ENCODE assay signal across 19 mouse cellular contexts in the genomic region with DNA sequence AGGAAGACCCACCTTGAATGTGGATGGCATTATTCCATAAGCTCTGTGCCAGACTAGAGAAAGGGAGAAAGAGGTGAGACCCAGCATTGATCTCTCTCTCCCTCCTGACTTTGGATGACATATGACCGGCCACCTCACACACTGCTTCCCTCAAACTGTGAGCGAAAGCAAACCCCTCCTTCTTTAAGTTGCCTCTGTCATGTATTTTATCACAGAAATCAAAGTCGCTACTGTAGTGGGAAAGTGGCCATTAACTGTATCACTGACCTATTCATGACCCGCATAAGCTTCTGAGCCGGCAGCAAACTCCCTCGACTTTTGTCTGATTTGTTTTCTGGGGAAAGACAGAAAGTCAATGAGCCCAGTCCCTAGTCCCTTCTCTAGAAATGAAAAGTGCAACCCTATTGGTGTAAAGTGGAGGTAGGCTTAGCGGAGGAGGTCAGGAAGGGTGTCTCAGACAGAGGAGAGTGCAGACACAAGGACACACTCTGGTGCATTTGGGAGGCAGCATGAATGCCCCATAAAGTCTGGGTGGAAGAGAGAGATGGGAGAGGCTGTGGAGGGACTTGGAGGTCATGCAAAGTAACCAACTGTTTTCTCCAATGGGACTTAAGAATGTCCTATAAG.
"Had no signal": no experiment of that assay in that cellular context is flagged by ENCODE, and none has a peak within 500 bp of the region (broad histone marks: within the 10 kb centered on the region; RNA-seq: fewer than 3 reads in every experiment).

No protein-coding gene starts in this region.

- H3K4me1 ChIP-seq: midbrain, embryonic 10.5 days; midbrain, embryonic 12.5 days had no signal

- H3K9me3 ChIP-seq: midbrain, embryonic 10.5 days; midbrain, embryonic 12.5 days; neural tube, embryonic 13.5 days; neural tube, embryonic 15.5 days had no signal

- H3K9ac ChIP-seq: lung, embryonic 14.5 days; midbrain, embryonic 12.5 days; neural tube, embryonic 13.5 days; neural tube, embryonic 15.5 days had no signal

- DNase-seq: lung, adult 18-20 months; lung, embryonic 14.5 days; lung, postnatal 14 days; lung, postnatal 36 days; midbrain, embryonic 14.5 days; retina, postnatal 1 day; right cerebral cortex, adult 18-20 months; right cerebral cortex, postnatal 25 days; right cerebral cortex, postnatal 4 days; spleen, adult 18-20 months; thymus, adult 2 months; thymus, postnatal 25 days; thymus, postnatal 4 days had no signal

- H3K4me2 ChIP-seq: lung, embryonic 14.5 days; midbrain, embryonic 12.5 days; neural tube, embryonic 13.5 days; neural tube, embryonic 15.5 days had no signal

- H3K27me3 ChIP-seq: neural tube, embryonic 13.5 days; neural tube, embryonic 15.5 days had no signal

- H3K36me3 ChIP-seq: midbrain, embryonic 10.5 days; midbrain, embryonic 12.5 days; neural tube, embryonic 13.5 days; neural tube, embryonic 15.5 days had no signal

- H3K27ac ChIP-seq: midbrain, embryonic 12.5 days; neural tube, embryonic 13.5 days; neural tube, embryonic 15.5 days had no signal

- ATAC-seq: midbrain, embryonic 16.5 days had no signal

- H3K4me3 ChIP-seq: midbrain, embryonic 10.5 days; midbrain, embryonic 12.5 days; myocyte; neural tube, embryonic 13.5 days; neural tube, embryonic 15.5 days had no signal
